Mouse (Mus musculus) stomach, embryonic 15.5 days (tissue): ENCODE results near the gene Fam107b. TPM values are rescaled to one million over a fixed set of nuclear protein-coding genes. Genes with fewer than 3 reads are reported as not detected.
"Not testable (repeated sequence)": the region's sequence is repeated elsewhere in the genome, so short reads cannot be mapped to it uniquely, and the experiment has no call there.

Experiments
- ATAC-seq: fragments of 200-750 bp; cut with Nextera tagmentation; 2 replicates; pipeline ENCODE4 v1.8.0; 2017; ENCODE audit warnings: low read depth, moderate number of reproducible peaks, moderate TSS enrichment; ENCODE audit not compliant: insufficient read depth, low FRiP score
- H3K27ac ChIP-seq: fragments of 300-500 bp; sonication (generic); 2 replicates; pipeline ENCODE4 v1.5.1; 2015; ENCODE audit warnings: mild to moderate bottlenecking, inconsistent platforms
- H3K27me3 ChIP-seq: fragments of 300-500 bp; sonication (generic); replicated peaks from 2 replicates; pipeline ENCODE4 v1.6.1; 2015; ENCODE audit warnings: inconsistent platforms
- H3K36me3 ChIP-seq: fragments of 300-500 bp; sonication (generic); 2 replicates; pipeline ENCODE4 v1.6.1; 2015; ENCODE audit warnings: inconsistent platforms
- H3K4me1 ChIP-seq: fragments of 300-500 bp; sonication (generic); 2 replicates; pipeline ENCODE4 v1.6.1; 2015; ENCODE audit warnings: inconsistent platforms
- H3K4me2 ChIP-seq: fragments of 300-500 bp; sonication (generic); 2 replicates; pipeline ENCODE4 v1.6.1; 2015; ENCODE audit warnings: mild to moderate bottlenecking, inconsistent platforms
- H3K4me3 ChIP-seq: fragments of 300-500 bp; sonication (generic); replicated peaks from 2 replicates; pipeline ENCODE4 v1.5.1; 2015; ENCODE audit warnings: inconsistent platforms
- H3K9ac ChIP-seq: fragments of 300-500 bp; sonication (generic); 2 replicates; pipeline ENCODE4 v1.6.1; 2015; ENCODE audit warnings: inconsistent platforms
- H3K9me3 ChIP-seq: fragments of 300-500 bp; sonication (generic); 2 replicates; pipeline ENCODE4 v1.6.1; 2016; ENCODE audit warnings: inconsistent platforms
- WGBS: fragments of 180-500 bp; shearing (Covaris S2); methylation state at CpG from one replicate; pipeline ENCODE4 v1.1.7; 2015; 5-methylcytosine and 5-hydroxymethylcytosine counted together
- polyA plus RNA-seq: library from polyadenylated mRNA; unstranded; fragments of >200 nt; fragmentation: Nextera tagmentation; extraction: Ambion mirVana; gene quantifications from 2 replicates; pipeline ENCODE4 v1.2.1, GENCODE M21; 2015

Gene Fam107b
- polyA plus RNA-seq, 1 experiment from 2014 or later = 36.4 TPM

DNA sequence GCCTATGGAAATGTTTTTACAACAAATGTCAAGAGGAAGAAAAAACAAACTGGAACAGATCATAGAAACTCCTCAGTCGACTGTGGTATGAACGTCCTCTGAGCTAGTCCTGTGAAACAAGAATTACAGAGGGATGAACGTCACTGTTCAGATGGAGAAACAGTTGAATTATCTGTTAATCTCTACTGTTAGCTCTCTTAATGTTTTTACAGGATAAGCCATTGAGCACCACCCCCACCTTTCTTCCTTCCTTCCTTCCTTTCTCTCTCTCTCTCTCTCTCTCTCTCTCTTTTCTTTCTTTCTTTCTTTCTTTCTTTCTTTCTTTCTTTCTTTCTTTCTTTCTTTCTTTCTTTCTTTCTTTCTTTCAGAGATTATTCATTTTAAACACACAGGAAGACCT is 135.0 kb downstream of the Fam107b start:
- not testable (repeated sequence) for H3K4me3 ChIP-seq, H3K4me2 ChIP-seq, H3K9ac ChIP-seq, H3K36me3 ChIP-seq, H3K27ac ChIP-seq, H3K27me3 ChIP-seq, H3K4me1 ChIP-seq, ATAC-seq, H3K9me3 ChIP-seq
- WGBS = 36% methylated on average over 3 of the region's 3 CpGs

DNA sequence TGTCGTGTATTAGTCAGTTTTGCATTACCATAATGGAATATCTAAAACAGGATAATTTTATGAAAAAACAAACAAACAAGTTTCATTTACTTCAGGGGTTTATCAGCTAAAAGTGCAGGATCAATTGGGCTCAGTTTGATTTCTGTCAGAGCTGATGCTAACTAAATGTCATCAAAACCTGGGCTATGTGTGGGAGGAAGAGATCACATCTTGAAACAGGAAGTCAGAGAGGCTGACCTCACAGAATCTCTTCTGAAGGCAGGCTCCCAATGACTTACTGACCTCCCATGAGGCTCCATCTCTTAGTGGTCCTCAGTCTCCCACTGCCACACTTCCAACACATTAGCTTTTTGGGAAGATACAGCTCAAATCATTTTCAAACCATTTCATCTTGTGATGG is 136.9 kb downstream of the Fam107b start:
- ATAC-seq = no peak
- no peaks in the 10 kb centered on the region for H3K9me3 ChIP-seq
- H3K9ac ChIP-seq = no peak overlapping the region
- H3K4me3 ChIP-seq = no peak overlapping the region
- H3K4me2 ChIP-seq = no peak overlapping the region
- H3K27me3 ChIP-seq = no peaks in the 10 kb centered on the region
- 77% methylated on average over 1 of the region's 1 CpGs for WGBS
- H3K27ac ChIP-seq = no peak overlapping the region
- H3K4me1 ChIP-seq = no peaks in the 10 kb centered on the region
- H3K36me3 ChIP-seq = no peaks in the 10 kb centered on the region

DNA sequence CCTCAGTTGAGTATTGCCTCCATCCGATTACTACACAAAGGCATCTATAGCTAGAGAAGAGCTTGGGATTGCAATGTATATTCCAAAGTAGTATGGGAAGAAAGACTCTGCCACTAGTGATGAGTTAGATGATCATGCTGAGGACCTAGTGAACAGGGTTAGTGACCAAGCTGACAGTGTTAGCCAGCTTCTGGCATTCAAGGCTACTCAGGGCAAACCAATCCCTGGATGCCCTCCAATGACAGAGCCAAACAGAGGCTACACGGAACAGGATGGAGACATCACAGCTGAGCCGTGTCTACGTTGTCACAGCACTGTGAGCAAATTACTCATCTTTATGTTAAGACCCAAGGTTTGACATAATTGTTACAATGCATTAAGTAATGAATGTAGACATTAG is 138.3 kb downstream of the Fam107b start:
- Histone ChIP-seq H3K4me3 (no peak overlapping the region), H3K9ac (no peak overlapping the region)
- 90% methylated on average over 4 of the region's 4 CpGs for WGBS

DNA sequence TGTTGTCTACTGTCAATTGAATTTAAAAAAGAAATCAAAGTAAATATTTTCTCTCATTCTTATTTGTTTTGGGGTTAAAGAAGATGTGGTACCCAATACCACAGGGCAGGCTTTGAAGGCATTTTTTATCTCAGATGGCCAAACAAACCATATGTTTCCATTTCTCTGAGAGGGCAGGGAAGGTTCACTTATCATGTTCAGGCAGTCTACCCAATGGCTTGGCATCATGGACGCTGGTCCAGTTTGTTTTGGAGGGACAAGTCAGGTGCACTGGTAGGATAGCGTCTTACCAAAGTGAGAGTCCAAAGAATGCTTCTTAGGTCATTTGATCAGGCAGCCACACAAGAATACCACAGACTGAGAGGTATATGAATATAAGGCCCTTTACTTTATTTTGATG is 139.6 kb downstream of the Fam107b start:
- WGBS = 80% methylated on average over 2 of the region's 2 CpGs

More for the DNA sequence above, 138.3 kb downstream of the Fam107b start:
- Histone ChIP-seq H3K27me3 (no peaks in the 10 kb centered on the region), H3K27ac (no peak overlapping the region), H3K36me3 (no peaks in the 10 kb centered on the region), H3K9me3 (no peaks in the 10 kb centered on the region), H3K4me1 (peaks cover 4% of the 10 kb centered on the region; the same call in 1 of the 2 replicates), H3K4me2 (no peak overlapping the region)
- no peak for ATAC-seq

DNA sequence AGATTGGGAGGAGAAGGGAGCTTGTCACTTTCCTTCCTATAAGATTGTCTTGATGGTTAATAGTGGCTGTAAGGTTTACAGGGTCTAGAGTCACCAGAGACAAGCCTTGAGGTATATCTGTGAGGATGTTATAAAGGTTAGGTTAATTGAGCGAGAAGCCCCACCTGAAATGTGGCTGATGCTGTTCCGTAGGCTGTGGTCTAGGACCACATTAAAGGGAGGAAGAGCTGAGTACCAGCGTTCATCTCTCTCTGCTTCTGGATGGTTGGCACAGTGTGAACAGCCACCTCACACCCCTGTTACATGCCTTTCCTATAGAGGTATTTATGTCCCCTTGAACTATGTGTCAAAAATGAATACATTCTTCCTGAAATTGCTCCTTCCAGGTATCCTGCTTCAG is 140.2 kb downstream of the Fam107b start:
- H3K4me1 ChIP-seq = peaks cover 9% of the 10 kb centered on the region

More for the DNA sequence above, 139.6 kb downstream of the Fam107b start:
- H3K4me3 ChIP-seq = no peak overlapping the region
- no peak overlapping the region for H3K9ac ChIP-seq
- no peak overlapping the region for H3K27ac ChIP-seq
- no peak for ATAC-seq
- no peak overlapping the region for H3K4me2 ChIP-seq
- no peaks in the 10 kb centered on the region for H3K9me3 ChIP-seq
- H3K4me1 ChIP-seq = peaks cover 9% of the 10 kb centered on the region
- no peaks in the 10 kb centered on the region for H3K27me3 ChIP-seq
- H3K36me3 ChIP-seq = no peaks in the 10 kb centered on the region

DNA sequence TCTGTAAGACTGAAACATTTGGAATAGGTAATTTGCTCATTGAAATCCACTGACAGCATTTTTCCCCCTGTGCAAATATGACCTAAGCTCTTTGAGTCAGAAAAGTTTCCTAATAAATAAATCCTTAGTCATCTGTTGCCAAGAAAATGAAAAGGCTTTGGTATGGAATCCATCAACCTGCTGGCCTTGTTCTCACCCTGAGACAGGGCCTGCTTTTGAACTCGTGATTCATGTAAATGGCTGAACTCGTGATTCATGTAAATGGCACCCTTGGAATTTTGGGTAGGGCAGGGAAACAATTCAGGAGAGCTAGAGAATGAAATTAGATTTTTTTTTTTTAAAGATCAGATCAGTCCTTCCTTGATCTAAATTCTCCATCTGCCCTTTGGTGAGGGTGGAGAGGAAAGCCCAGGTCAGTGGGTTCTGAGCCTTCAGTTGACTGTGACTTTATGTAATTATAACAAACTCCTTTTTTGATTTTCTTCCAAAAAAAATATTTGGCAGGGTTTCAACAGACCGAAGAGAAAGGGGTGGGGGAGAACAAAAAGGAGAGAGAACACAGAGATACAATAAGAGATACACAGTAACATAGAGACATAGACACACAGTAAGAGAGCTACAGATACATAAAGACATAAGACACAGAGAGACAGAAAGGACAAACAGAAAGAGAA is 142.2 kb downstream of the Fam107b start:
- Histone ChIP-seq H3K36me3 (no peaks in the 10 kb centered on the region), H3K27ac (peak overlapping the region; percentile 57), H3K4me3 (no peak overlapping the region), H3K9ac (no peak overlapping the region), H3K4me1 (peaks cover 9% of the 10 kb centered on the region), H3K4me2 (peak overlapping the region; percentile 86; the same call in 1 of the 2 replicates), H3K9me3 (no peaks in the 10 kb centered on the region), H3K27me3 (no peaks in the 10 kb centered on the region)
- ATAC-seq = no peak
- 30% methylated on average over 3 of the region's 3 CpGs for WGBS

More for the DNA sequence above, 140.2 kb downstream of the Fam107b start:
- Histone ChIP-seq H3K27ac (no peak overlapping the region), H3K4me2 (no peak overlapping the region), H3K27me3 (no peaks in the 10 kb centered on the region), H3K9me3 (no peaks in the 10 kb centered on the region), H3K9ac (no peak overlapping the region), H3K36me3 (no peaks in the 10 kb centered on the region), H3K4me3 (no peak overlapping the region)
- no peak for ATAC-seq
- 96% methylated on average over 3 of the region's 3 CpGs for WGBS

DNA sequence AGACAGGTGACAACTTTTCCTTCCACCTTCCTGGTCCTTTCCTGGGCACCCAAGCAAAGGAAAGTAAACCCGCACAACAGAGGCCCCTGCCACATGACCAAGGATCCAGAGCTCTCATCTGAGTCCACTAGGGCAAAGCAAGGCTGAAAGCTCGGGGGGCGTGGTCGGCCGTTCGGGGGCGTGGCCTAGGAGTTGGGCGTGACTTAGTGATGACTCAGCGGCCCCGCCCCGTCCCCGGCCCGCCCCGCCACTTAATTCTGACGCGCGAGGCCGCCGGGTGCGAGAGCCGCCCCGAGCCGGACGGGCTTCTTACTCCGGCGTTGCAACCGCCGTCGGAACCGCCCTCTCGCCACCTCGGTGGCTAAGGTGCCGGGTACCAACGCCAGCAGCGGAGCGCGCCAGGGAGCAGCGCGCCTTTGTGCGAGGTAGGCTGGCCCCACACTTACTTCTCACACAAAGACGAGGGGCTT is 143.0 kb downstream of the Fam107b start:
- ATAC-seq = peak; percentile 91
- Histone ChIP-seq H3K4me3 (peak overlapping the region; percentile 91), H3K4me1 (peaks cover 9% of the 10 kb centered on the region), H3K27me3 (no peaks in the 10 kb centered on the region), H3K4me2 (peak overlapping the region; percentile 86), H3K27ac (peak overlapping the region; percentile 85), H3K9ac (peak overlapping the region; percentile 98), H3K9me3 (no peaks in the 10 kb centered on the region), H3K36me3 (no peaks in the 10 kb centered on the region)
- under 1% methylated on average over 41 of the region's 41 CpGs for WGBS

DNA sequence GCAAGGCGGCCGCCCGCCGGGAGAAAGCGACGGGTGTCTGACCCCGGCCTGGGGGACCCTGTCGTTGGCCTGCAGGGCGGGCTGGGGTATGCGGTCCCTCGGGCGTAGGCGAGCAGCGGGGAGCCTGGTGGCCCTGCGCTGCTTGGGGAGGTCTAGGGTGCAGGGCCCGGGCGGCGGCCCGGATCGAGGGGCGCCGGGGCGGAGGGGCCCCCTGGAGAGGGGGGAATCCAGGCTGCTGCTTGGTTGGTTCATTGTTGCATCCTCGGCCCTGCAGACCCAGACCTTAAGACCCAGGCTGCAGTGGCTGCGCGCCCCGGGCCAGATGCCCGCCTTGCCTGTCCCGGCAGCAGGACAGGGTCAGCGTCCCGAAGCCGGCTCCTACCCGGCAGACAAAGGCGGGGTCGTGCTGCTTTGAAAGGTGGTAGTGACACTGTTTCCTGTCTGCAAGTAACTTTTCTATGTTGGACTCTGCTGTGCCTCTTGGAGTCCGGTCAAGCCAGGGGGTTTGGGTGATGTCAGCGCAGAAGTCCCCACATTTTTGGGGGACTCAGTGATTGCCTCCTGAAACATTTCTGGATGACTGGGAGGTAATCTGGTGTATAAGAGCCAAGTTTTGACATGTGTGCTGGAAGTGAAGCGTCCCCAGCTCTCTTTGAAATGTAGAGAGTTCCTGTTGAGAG is 143.5 kb downstream of the Fam107b start:
- Histone ChIP-seq H3K9ac (peak overlapping the region; percentile 98), H3K27me3 (no peaks in the 10 kb centered on the region), H3K4me3 (peak overlapping the region; percentile 91), H3K27ac (peak overlapping the region; percentile 85), H3K36me3 (no peaks in the 10 kb centered on the region), H3K4me1 (peaks cover 9% of the 10 kb centered on the region), H3K4me2 (peak overlapping the region; percentile 86), H3K9me3 (no peaks in the 10 kb centered on the region)
- WGBS = under 1% methylated on average over 38 of the region's 38 CpGs
- peak; percentile 48 for ATAC-seq

DNA sequence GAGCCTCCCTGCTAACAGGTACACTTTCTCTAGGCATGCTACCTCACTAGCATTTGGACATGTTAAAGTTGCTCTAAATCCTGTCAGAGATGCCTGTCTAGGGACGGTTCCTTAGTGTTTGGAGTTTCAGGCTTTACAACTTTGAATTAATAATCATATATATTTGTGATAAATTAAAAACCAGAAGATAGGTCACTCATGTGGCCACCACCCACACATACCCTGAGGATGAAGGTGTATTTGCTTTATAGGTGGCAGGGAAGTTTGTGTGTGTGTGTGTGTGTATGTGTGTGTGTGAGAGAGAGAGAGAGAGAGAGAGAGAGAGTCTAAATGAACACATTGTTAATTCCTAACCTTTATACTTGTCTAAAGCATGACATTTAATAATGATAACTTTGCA is 144.2 kb downstream of the Fam107b start:
- Histone ChIP-seq H3K4me1 (peaks cover 9% of the 10 kb centered on the region), H3K9me3 (no peaks in the 10 kb centered on the region), H3K36me3 (no peaks in the 10 kb centered on the region), H3K4me2 (peak overlapping the region; percentile 86), H3K9ac (0 out of 2 replicates have a peak overlapping the region, but pooled peaks have one; percentile 98), H3K27me3 (no peaks in the 10 kb centered on the region), H3K4me3 (peak overlapping the region; percentile 91), H3K27ac (0 out of 2 replicates have a peak overlapping the region, but pooled peaks have one; percentile 85)
- no peak for ATAC-seq
- 17% methylated on average over 1 of the region's 1 CpGs for WGBS

DNA sequence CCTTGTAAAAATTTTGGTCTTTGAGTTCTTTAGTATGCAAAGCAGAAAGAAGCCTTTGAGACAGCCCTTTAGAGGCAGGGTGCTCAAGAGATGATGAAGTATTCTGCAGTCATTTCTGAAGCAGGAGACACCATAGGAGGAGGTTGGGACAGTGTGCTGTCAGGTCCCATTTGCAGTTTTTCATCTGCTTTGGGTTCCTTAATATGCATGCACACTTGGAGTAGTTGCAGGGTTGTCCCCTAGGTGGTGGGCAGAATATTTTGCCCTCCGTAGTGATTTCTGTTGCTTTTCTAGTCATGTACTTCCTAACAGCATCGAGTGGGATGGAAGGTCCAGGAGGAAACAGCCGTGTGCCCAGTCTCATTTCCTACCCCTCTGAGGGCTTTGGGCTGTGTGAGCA is 145.1 kb downstream of the Fam107b start:
- Histone ChIP-seq H3K4me2 (peak overlapping the region; percentile 37), H3K9ac (no peak overlapping the region), H3K4me3 (peak overlapping the region; percentile 4; the same call in 1 of the 2 replicates), H3K27ac (0 out of 2 replicates have a peak overlapping the region, but pooled peaks have one; percentile 24), H3K9me3 (no peaks in the 10 kb centered on the region), H3K36me3 (no peaks in the 10 kb centered on the region), H3K27me3 (no peaks in the 10 kb centered on the region), H3K4me1 (peaks cover 9% of the 10 kb centered on the region)
- 45% methylated on average over 3 of the region's 3 CpGs for WGBS
- ATAC-seq = no peak

DNA sequence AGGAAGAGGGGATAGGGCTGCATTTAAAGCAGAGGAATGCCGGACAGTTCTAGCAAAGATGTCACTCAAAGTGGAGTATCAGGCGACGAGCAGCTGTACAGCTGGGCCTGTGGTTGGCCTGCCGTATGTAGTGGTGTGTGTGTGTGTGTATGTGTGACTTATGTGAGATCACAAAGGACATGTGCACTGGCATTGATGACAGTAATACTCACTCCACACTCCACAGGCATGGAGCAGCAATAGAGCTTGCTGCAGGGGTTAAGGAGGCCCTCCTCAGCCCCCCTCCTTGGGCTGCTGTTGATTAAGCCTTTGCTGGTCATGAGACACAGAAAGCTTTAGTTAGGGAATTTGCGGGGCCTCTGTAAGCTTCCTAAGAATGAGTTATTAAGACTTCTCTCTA is 147.0 kb downstream of the Fam107b start:
- Histone ChIP-seq H3K27ac (no peak overlapping the region), H3K4me1 (peaks cover 9% of the 10 kb centered on the region), H3K36me3 (no peaks in the 10 kb centered on the region), H3K4me2 (no peak overlapping the region), H3K27me3 (no peaks in the 10 kb centered on the region), H3K4me3 (no peak overlapping the region), H3K9me3 (no peaks in the 10 kb centered on the region), H3K9ac (no peak overlapping the region)
- ATAC-seq = no peak
- WGBS = 62% methylated on average over 5 of the region's 5 CpGs

DNA sequence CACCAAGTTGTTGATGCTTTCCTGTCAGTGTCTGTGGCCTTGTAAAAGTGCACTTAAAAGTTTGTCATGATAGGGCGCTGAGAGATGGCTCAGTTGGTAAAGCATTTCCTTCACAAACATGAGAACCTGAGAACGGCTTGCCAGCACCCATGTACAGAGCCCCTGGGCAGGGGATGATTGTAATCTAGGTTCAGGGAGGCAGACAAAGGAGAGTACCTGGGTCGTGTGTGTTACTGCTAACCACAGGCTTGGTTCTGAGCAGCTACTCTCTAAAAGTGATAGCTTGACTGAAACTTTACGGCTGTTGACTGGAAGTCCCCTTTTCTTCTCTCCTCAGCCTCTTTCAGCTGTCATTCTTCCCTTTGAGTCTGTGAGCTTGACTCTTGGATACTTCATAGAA is 147.6 kb downstream of the Fam107b start:
- peaks cover 8% of the 10 kb centered on the region for H3K4me1 ChIP-seq
- H3K27ac ChIP-seq = no peak overlapping the region
- H3K36me3 ChIP-seq = no peaks in the 10 kb centered on the region
- H3K9ac ChIP-seq = no peak overlapping the region
- no peaks in the 10 kb centered on the region for H3K9me3 ChIP-seq
- no peak overlapping the region for H3K4me3 ChIP-seq
- no peak for ATAC-seq
- no peak overlapping the region for H3K4me2 ChIP-seq
- H3K27me3 ChIP-seq = no peaks in the 10 kb centered on the region
- WGBS = 69% methylated on average over 4 of the region's 4 CpGs
